Mouse (Mus musculus) heart, embryonic 15.5 days (tissue): Measurements from ENCODE around the gene Nat8. TPM values are rescaled to one million over a fixed set of nuclear protein-coding genes. Genes with fewer than 3 reads are reported as not detected.
"Not testable (repeated sequence)": the region's sequence is repeated elsewhere in the genome, so short reads cannot be mapped to it uniquely, and the experiment has no call there.

ENCODE experiments used
- ATAC-seq: fragments of 200-750 bp; cut with Nextera tagmentation; replicated peaks from 2 replicates; pipeline ENCODE4 v1.8.0; 2017; ENCODE audit warnings: low read depth, moderate TSS enrichment; ENCODE audit not compliant: insufficient number of reproducible peaks, insufficient read depth, low FRiP score
- H3K27ac ChIP-seq: fragments of 300-500 bp; sonication (generic); 2 replicates; pipeline ENCODE4 v1.5.1; 2015; ENCODE audit warnings: mild to moderate bottlenecking, inconsistent platforms
- H3K27me3 ChIP-seq: fragments of 300-500 bp; sonication (generic); 2 replicates; pipeline ENCODE4 v1.6.1; 2015; ENCODE audit warnings: inconsistent platforms
- H3K36me3 ChIP-seq: fragments of 300-500 bp; sonication (generic); 2 replicates; pipeline ENCODE4 v1.6.1; 2015; ENCODE audit warnings: mild to moderate bottlenecking, inconsistent platforms
- H3K4me1 ChIP-seq: fragments of 300-500 bp; sonication (generic); replicated peaks from 2 replicates; pipeline ENCODE4 v1.6.1; 2015; ENCODE audit warnings: inconsistent platforms
- H3K4me2 ChIP-seq: fragments of 300-500 bp; sonication (generic); 2 replicates; pipeline ENCODE4 v1.6.1; 2015; ENCODE audit warnings: inconsistent platforms, mild to moderate bottlenecking, moderate library complexity
- H3K4me3 ChIP-seq: fragments of 300-500 bp; sonication (generic); 2 replicates; pipeline ENCODE4 v1.5.1; 2015; ENCODE audit warnings: mild to moderate bottlenecking, inconsistent platforms
- H3K9ac ChIP-seq: fragments of 300-500 bp; sonication (generic); 2 replicates; pipeline ENCODE4 v1.6.1; 2015; ENCODE audit warnings: mild to moderate bottlenecking, inconsistent platforms
- H3K9me3 ChIP-seq: fragments of 300-500 bp; sonication (generic); replicated peaks from 2 replicates; pipeline ENCODE4 v1.6.1; 2016; ENCODE audit warnings: inconsistent platforms
- WGBS: fragments of 180-500 bp; shearing (Covaris S2); methylation state at CpG from one replicate; pipeline ENCODE4 v1.1.7; 2015; ENCODE audit warnings: mixed read lengths; 5-methylcytosine and 5-hydroxymethylcytosine counted together
- polyA plus RNA-seq: library from polyadenylated mRNA; unstranded; fragments of >200 nt; fragmentation: Nextera tagmentation; extraction: Ambion mirVana; gene quantifications from 2 replicates; pipeline ENCODE4 v1.2.1, GENCODE M21; 2015

The Nat8 gene
- not detected in 2 replicates for polyA plus RNA-seq

- Histone ChIP-seq H3K4me3 (no peak within 1 kb of the TSS), H3K4me1 (no peaks in the 10 kb centered on the region), H3K27ac (no peak within 1 kb of the TSS), H3K36me3 (no peaks in the 10 kb centered on the region), H3K9ac (no peak within 1 kb of the TSS), H3K27me3 (no peaks in the 10 kb centered on the region), H3K4me2 (no peak within 1 kb of the TSS), H3K9me3 (no peaks in the 10 kb centered on the region)
- 71% methylated on average over 7 of the region's 7 CpGs for WGBS
- ATAC-seq, result no peak
These were observed at the start of gene Nat8 for GRCm38 (mm10) chr6:85831796-85832321. Gene Nat8, minus strand, starts transcription at chr6:85832082.

DNA sequence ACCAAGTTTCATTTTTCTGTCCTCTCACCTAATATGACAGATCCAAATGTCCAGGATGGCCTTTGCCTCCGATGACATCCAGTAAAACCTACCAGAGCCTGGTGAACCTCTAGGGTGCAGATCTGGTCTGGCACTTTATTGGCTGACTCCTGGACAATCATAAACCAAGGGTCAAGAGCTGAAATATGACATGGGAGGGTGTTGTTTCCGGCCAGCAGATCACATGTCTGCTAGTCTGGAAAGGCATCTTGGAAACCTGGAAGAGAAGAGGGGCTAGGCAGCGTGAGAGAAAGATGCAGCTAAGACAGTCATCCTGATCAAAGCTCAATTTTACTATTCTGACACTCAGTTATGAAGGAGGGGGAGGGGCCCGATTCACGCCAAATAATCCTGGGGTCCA, 37.1 kb upstream of the Nat8 start, which contains the start of gene Nat8f2:
TSS of gene Nat8f2 (minus strand) at position 153 of the 400 bp plus-strand sequence.
- H3K9me3 ChIP-seq, H3K4me1 ChIP-seq, ATAC-seq, H3K27me3 ChIP-seq, H3K9ac ChIP-seq, H3K36me3 ChIP-seq, H3K27ac ChIP-seq, H3K4me2 ChIP-seq, H3K4me3 ChIP-seq: not testable (repeated sequence)
- 80% methylated on average over 5 of the region's 5 CpGs for WGBS

GRCm38 (mm10) chr6:85867726-85868690, 36.1 kb upstream of the Nat8 start:
- H3K4me1 ChIP-seq, result no peaks in the 10 kb centered on the region
- H3K4me3 ChIP-seq, result no peak overlapping the region
- no peaks in the 10 kb centered on the region for H3K27me3 ChIP-seq
- H3K9me3 ChIP-seq, result no peaks in the 10 kb centered on the region
- no peak overlapping the region for H3K27ac ChIP-seq
- WGBS, result 71% methylated on average over 8 of the region's 8 CpGs
- H3K4me2 ChIP-seq, result no peak overlapping the region
- no peak overlapping the region for H3K9ac ChIP-seq
- no peak for ATAC-seq
- no peaks in the 10 kb centered on the region for H3K36me3 ChIP-seq

DNA sequence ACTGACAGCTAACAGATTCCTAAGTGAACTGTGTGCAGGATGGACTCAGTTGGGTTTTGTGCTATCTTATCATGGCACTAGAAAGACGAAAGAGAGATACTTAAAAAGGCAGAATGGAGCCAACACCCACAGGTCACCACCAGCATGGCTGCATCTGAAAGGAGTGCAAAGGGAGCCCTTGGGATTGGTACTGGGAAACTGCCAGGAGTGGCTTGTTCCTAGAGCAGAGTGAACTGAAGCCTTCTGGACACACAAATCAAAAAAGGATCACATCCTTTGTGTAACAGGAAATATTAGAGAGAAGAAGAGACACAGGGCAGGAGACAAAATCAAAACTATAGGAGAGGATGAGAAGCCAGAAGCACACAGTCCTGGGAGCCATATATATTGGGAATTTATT, 35.1 kb upstream of the Nat8 start:
- H3K9ac ChIP-seq, H3K4me1 ChIP-seq, H3K27me3 ChIP-seq, H3K27ac ChIP-seq, ATAC-seq, H3K36me3 ChIP-seq, H3K4me3 ChIP-seq, H3K4me2 ChIP-seq, H3K9me3 ChIP-seq: not testable (repeated sequence)
- 17% methylated on average over 1 of the region's 1 CpGs for WGBS

GRCm38 (mm10) chr6:85866166-85866565, 34.3 kb upstream of the Nat8 start:
- not testable (repeated sequence) for H3K9me3 ChIP-seq, H3K4me1 ChIP-seq, H3K4me3 ChIP-seq, H3K4me2 ChIP-seq, H3K27ac ChIP-seq, ATAC-seq, H3K9ac ChIP-seq, H3K27me3 ChIP-seq, H3K36me3 ChIP-seq
- WGBS, result 83% methylated on average over 3 of the region's 3 CpGs

DNA sequence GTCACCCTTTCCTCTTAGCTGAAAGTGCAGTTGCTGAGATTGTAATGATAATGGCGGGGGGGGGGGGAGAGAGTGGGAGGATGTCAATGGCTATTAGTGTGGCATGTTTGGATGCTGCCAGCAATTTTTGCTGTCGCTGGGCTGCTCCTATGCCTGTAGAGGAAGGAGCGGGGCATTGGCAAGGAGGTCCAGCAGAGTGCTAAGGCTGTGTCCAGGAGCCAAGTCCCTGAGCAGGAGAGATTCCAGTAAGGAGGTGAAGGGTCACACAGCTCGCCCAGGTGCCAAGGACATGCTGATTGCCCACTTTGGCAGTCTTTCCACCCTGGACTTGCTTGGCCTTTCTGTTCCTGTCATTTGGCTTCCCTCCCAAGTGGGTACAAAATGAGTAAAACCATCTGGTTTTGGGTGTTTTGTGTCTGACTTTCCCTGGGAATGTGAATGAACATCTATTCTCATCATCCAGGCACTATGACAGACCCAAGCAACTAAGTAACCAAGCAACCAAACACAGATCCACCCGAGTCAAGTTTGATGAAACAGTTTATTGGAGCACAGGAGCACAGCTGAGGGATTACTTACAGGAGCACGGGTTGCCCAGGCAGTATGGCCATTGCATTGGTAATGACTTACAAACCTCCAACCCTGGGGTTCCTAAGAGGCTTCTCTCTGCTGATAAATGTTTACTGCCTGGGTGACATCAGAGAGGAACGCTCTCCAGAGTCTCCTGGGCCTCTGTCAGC, 33.2 kb upstream of the Nat8 start:
- H3K27me3 ChIP-seq, H3K4me2 ChIP-seq, H3K4me1 ChIP-seq, ATAC-seq, H3K27ac ChIP-seq, H3K4me3 ChIP-seq, H3K36me3 ChIP-seq, H3K9me3 ChIP-seq, H3K9ac ChIP-seq: not testable (repeated sequence)
- 59% methylated on average over 6 of the region's 7 CpGs for WGBS

GRCm38 (mm10) chr6:85863840-85864239, 32.0 kb upstream of the Nat8 start:
- no peak overlapping the region for H3K9ac ChIP-seq
- no peak overlapping the region for H3K27ac ChIP-seq
- H3K27me3 ChIP-seq, result no peaks in the 10 kb centered on the region
- no peaks in the 10 kb centered on the region for H3K9me3 ChIP-seq
- ATAC-seq, result no peak
- H3K4me3 ChIP-seq, result no peak overlapping the region
- no peaks in the 10 kb centered on the region for H3K4me1 ChIP-seq
- H3K36me3 ChIP-seq, result no peaks in the 10 kb centered on the region
- no peak overlapping the region for H3K4me2 ChIP-seq
- WGBS, result 73% methylated on average over 2 of the region's 2 CpGs

DNA sequence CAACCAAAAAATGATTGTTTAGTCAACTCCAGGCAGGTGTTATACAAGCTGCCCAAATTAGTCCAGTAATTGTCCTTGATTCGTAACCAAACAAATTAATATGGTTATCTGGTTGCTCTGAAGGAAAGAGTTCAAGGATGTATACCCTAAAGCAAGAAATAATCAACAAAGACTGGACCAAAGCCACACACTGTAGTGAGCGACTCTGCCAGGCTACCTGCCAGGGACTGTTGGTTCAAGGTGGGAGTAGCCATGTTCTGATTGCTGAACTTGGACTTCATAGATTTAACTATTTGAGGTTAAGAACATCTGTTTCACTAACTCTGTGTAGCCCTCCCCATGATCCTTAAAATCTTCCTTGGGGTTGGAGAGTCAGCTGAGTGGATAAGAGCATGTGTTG, 31.3 kb upstream of the Nat8 start:
- Histone ChIP-seq H3K27me3 (no peaks in the 10 kb centered on the region), H3K4me2 (no peak overlapping the region), H3K27ac (no peak overlapping the region), H3K36me3 (no peaks in the 10 kb centered on the region), H3K4me1 (no peaks in the 10 kb centered on the region), H3K4me3 (no peak overlapping the region), H3K9ac (no peak overlapping the region), H3K9me3 (no peaks in the 10 kb centered on the region)
- 88% methylated on average over 2 of the region's 2 CpGs for WGBS
- ATAC-seq, result no peak

- H3K36me3 ChIP-seq, result no peaks in the 10 kb centered on the region
- 64% methylated on average over 3 of the region's 3 CpGs for WGBS
- H3K4me2 ChIP-seq, result no peak overlapping the region
- H3K4me1 ChIP-seq, result no peaks in the 10 kb centered on the region
- no peak overlapping the region for H3K9ac ChIP-seq
- no peaks in the 10 kb centered on the region for H3K9me3 ChIP-seq
- no peak overlapping the region for H3K27ac ChIP-seq
- H3K27me3 ChIP-seq, result no peaks in the 10 kb centered on the region
- ATAC-seq, result no peak
- H3K4me3 ChIP-seq, result no peak overlapping the region
These were observed 30.7 kb upstream of the Nat8 start for GRCm38 (mm10) chr6:85862565-85862964.

DNA sequence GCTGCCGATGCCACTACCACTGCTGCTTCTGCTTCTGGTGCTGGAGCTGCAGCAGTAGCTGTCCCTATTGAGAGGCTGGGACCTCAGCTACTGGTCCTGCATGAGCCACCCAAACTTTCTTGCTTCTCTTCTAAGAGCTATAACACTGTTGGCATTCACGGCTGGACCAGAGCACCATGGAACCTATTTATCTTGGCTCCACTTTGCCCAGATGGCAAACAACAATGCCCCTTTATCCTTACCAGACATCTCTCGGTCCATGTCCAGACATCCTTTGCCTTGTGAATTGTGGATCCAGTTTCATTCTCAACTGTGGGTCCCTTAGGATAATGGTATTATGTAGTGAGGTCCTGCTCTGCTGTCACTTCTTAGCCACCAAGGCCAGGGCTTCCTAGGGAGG, 29.4 kb upstream of the Nat8 start:
- Histone ChIP-seq H3K4me1 (no peaks in the 10 kb centered on the region), H3K27me3 (no peaks in the 10 kb centered on the region), H3K27ac (no peak overlapping the region), H3K4me2 (no peak overlapping the region), H3K9me3 (no peaks in the 10 kb centered on the region), H3K9ac (no peak overlapping the region), H3K36me3 (no peaks in the 10 kb centered on the region), H3K4me3 (no peak overlapping the region)
- 86% methylated on average over 3 of the region's 3 CpGs for WGBS
- no peak for ATAC-seq

GRCm38 (mm10) chr6:85856194-85856678, 24.4 kb upstream of the Nat8 start:
- WGBS, result 39% methylated on average over 1 of the region's 1 CpGs
- no peaks in the 10 kb centered on the region for H3K36me3 ChIP-seq
- no peak overlapping the region for H3K9ac ChIP-seq
- ATAC-seq, result 0 out of 2 replicates have a peak, but pooled peaks have one; percentile 43
- H3K4me2 ChIP-seq, result no peak overlapping the region
- no peaks in the 10 kb centered on the region for H3K9me3 ChIP-seq
- no peaks in the 10 kb centered on the region for H3K27me3 ChIP-seq
- H3K4me3 ChIP-seq, result no peak overlapping the region
- H3K4me1 ChIP-seq, result no peaks in the 10 kb centered on the region
- no peak overlapping the region for H3K27ac ChIP-seq
